Mouse (Mus musculus) megakaryocyte progenitor cell, adult 5-6 weeks (primary cell): ENCODE results near the gene Pou4f2. TPM values are rescaled to one million over a fixed set of nuclear protein-coding genes. Genes with fewer than 3 reads are reported as not detected.

ENCODE experiments used
- ATAC-seq: replicated peaks from 2 replicates; pipeline ENCODE4 v1.8.0; 2016; ENCODE audit warnings: mild to moderate bottlenecking, moderate TSS enrichment, inconsistent platforms; ENCODE audit not compliant: poor library complexity
- total RNA-seq, 2 experiments: library from RNA; stranded (forward) in 1 of 2; stranded (reverse) in 1 of 2; fragments of 157-497, 149-512 nt in 1 of 2; fragments of 200-1000 nt in 1 of 2; gene quantifications; 2 replicates each; pipeline versions ENCODE4 v1.2.3 to v1.2.4; 2015 to 2017

The Pou4f2 gene
- total RNA-seq (2015) (not detected in 2 replicates), total RNA-seq (2017) (not detected in 2 replicates)

GRCm38 (mm10) chr8:78436071-78436651 is at the start of gene Pou4f2:
Pou4f2 (minus strand) TSS chr8:78436645.
- ATAC-seq, result peak; percentile 36; the same call in 1 of the 2 replicates

- ATAC-seq, result no peak
These were observed 40.8 kb upstream of the Pou4f2 start for GRCm38 (mm10) chr8:78477051-78477829.

- ATAC-seq, result 0 out of 2 replicates have a peak, but pooled peaks have one; percentile 23
These were observed 31.4 kb upstream of the Pou4f2 start for GRCm38 (mm10) chr8:78467889-78468288.

- ATAC-seq, result no peak
These were observed 27.5 kb upstream of the Pou4f2 start for GRCm38 (mm10) chr8:78463941-78464340.

- ATAC-seq, result no peak
These were observed 20.0 kb upstream of the Pou4f2 start for GRCm38 (mm10) chr8:78456441-78456840.

- ATAC-seq, result no peak
These were observed 6.3 kb upstream of the Pou4f2 start for GRCm38 (mm10) chr8:78442781-78443180.

- no peak for ATAC-seq
These were observed 1.7 kb upstream of the Pou4f2 start for GRCm38 (mm10) chr8:78438121-78438520.

GRCm38 (mm10) chr8:78437140-78438045 is 948 bp upstream of the Pou4f2 start:
- no peak for ATAC-seq

- no peak for ATAC-seq
These were observed 216 bp upstream of the Pou4f2 start for GRCm38 (mm10) chr8:78436661-78437060.

- ATAC-seq, result no peak
These were observed 853 bp downstream of the Pou4f2 start for GRCm38 (mm10) chr8:78435624-78435960.

GRCm38 (mm10) chr8:78434823-78435623 is 1.4 kb downstream of the Pou4f2 start:
- ATAC-seq, result no peak

GRCm38 (mm10) chr8:78434340-78434739 is 2.1 kb downstream of the Pou4f2 start:
- ATAC-seq, result no peak

GRCm38 (mm10) chr8:78433318-78433717 is 3.1 kb downstream of the Pou4f2 start:
- no peak for ATAC-seq

GRCm38 (mm10) chr8:78432451-78432850 is 4.0 kb downstream of the Pou4f2 start:
- ATAC-seq, result no peak

- 0 out of 2 replicates have a peak, but pooled peaks have one; percentile 48 for ATAC-seq
These were observed 5.1 kb downstream of the Pou4f2 start for GRCm38 (mm10) chr8:78431356-78431755.

GRCm38 (mm10) chr8:78428148-78428547 is 8.3 kb downstream of the Pou4f2 start:
- no peak for ATAC-seq

GRCm38 (mm10) chr8:78427769-78428130 is 8.7 kb downstream of the Pou4f2 start:
- ATAC-seq, result no peak

GRCm38 (mm10) chr8:78426875-78427768 is 9.3 kb downstream of the Pou4f2 start:
- no peak for ATAC-seq

- no peak for ATAC-seq
These were observed 10.0 kb downstream of the Pou4f2 start for GRCm38 (mm10) chr8:78426455-78426854.

GRCm38 (mm10) chr8:78423937-78424336 is 12.5 kb downstream of the Pou4f2 start:
- ATAC-seq, result no peak
